Mouse (Mus musculus): Measurements from ENCODE around the gene Exoc6.

The Exoc6 gene

DNA sequence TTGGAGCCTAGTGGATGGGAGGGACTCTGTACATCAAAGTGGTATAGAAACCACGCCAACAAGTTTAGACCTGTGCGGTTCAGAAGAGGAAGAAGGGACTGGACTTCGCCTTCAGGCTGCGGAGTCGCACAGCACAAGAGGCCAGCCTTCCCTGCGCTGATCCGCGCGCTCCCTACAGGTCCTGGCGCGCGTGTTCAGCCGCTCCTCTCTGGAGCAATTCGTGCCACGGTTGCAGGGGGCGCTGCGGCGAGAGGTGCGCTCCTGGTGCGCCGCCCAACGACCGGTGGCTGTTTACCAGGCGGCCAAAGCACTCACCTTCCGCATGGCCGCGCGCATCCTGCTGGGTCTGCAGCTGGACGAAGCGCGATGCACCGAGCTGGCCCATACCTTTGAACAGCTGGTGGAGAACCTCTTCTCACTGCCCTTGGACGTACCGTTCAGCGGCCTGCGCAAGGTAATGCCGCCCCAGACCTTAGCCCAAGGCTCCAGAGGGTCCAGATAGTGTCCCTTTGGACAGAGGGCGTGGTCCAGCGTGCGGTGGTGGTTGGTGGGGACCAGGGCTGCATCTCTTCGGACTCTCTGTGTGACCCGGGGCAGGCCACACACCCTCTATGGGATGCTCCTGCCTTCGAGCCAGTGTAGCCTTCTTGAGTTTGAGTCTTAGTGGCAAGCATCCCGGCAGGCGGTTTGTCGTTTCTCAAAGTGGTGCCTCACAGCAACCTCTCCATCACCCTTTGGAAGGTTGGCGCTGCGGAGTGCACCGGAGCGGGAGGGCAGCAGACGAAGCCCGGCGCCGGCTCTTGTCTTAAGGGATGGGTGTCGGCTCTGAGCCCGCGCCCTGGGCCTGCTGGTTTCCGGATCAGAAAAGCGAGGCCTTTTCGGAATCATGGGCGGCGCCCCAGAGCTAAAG is 137.0 kb downstream of the Exoc6 start:
- peak; percentile 92 for DNase-seq (ENCODE audit: low read depth, low spot score)

DNA sequence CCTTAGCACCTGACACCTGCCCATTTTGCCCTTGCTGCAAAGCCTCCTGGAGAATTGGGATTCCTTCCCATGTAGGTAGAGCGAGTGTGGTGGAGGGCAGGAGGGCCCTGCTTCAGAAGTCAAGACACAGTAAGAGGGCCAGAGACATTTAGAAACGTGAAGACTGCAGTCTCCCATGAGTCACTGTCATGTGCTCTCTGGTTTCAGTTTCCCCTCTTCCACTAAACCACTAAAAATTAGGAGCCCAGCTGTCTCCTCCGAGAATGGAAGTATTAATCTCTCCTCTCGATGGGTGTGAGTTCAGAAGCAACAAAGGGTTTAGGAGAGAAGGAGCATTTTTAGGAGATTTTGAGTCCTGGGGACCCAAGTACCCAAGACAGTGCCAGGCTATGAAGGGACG is 139.3 kb downstream of the Exoc6 start:
- DNase-seq (ENCODE audit: low read depth, low spot score): no peak

DNA sequence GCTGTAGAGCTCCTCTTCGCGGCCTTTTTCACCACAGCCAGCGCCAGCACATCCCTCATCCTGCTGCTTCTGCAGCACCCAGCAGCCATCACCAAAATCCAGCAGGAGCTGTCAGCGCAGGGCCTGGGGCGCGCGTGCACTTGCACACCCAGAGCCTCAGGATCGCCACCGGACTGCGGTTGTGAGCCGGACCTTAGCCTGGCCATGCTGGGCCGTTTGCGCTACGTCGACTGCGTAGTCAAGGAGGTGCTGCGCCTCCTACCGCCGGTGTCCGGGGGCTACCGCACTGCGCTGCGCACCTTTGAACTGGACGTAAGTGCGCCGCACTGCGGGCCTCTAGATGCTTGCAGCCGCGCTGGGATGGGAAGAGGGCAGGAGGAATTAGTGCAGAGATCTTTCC is 140.5 kb downstream of the Exoc6 start:
- DNase-seq (ENCODE audit: low read depth, low spot score): peak; percentile 85

DNA sequence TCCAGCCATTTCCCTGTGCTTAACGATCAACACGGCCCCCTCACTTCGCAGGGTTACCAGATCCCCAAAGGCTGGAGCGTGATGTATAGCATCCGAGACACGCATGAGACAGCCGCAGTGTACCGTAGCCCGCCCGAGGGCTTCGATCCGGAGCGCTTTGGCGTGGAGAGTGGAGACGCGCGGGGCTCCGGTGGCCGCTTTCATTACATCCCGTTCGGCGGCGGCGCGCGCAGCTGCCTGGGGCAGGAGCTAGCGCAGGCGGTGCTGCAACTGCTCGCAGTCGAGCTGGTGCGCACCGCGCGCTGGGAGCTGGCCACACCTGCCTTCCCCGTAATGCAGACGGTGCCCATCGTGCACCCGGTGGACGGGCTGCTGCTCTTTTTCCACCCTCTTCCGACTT is 142.7 kb downstream of the Exoc6 start:
- peak; percentile 69 for DNase-seq (ENCODE audit: low read depth, low spot score)

DNA sequence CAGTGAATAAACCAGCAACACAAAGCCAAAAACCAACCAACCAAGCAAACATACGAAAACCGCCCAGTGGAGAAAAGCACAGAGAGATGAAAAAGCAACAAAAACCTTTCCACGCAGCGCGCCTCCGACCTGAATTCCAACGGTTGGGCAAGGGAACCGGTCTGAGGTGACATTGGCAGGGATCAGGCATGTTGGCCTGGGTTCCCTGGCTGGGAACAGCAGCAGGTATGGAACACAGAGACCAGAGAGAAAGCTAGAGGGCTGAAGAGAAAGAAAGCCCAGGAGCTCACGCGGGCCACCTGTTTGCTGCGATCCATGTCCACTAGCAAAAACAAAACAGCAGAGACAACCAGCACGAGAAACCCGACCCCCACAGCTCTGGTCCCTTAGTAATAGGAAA is 144.9 kb downstream of the Exoc6 start:
- no peak for DNase-seq (ENCODE audit: low read depth, low spot score)

DNA sequence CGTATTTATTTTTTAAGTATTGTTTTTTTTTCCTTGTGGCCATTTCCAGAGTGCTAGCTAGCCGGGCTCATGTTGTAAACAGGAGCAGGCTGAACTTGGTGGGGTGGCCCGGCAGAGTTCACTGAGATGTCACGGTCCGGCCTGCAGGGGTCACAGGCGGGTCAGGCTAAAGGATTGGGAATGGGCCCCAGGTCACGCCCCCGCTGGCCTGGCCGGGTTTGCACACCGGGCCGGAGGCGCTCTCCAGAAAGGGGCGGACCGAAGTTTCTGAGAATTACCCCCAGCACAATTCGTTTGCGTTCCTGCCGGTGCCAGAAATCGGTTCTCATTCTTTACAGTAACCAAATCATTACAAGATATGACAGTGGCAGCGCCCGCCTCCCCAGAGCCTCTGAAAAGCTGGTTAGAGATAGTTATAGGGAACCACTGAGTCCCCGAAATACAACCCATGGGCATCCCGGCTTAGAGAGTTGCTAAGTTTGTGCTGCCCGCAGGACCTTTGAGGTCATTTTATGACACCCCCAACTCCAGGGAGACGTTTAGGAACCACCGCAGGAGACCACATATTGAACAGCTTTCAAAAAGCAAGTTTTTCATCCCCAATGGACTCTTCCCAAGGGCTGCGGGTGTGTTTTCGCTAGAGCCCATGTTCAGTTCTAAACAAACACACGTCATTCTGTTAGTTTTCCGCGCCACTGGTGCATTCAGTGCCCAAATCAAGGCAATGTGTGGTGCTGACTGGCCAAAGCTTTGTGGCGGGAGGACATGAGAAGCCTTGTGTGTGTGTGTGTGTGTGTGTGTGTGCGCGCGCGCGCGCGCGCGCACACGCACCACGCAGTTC is 145.8 kb downstream of the Exoc6 start:
- peak; percentile 80 for DNase-seq (ENCODE audit: low read depth, low spot score)

DNA sequence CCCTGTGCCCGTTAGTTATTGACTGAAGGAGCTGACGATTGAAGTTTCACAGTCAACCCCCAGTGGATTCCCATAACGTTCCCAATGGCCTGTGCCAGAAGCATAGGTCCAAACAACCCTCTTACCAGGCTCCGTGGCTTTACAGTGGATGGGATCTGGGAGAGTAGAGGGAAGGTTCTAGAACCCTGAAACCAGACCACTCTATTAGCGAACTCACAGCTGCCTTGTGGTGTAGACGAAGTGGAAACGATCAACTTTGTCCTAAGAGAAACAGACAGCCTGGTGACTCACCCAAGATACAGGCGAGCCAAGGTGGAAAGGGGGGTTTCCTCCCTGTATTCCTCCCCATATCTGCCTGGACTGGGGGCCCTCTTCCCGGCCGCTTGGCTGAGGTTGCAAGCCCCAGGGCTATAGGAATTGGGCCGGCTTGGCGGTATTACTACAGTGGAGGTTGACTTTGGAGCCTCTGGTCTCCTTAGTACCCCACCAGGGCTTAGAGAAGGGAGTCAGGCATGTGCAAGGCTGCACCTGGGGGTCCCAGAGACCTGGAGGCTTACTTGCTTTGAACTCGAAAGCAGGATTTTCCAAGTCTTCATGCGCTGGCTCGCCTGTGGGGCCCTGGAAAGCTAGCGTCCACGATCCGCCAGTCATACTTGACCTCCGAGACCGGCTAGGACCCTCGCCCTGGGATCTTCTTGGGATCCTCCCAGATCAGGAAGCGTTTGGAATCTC is 146.6 kb downstream of the Exoc6 start:
- peak; percentile 15 for DNase-seq (ENCODE audit: low read depth, low spot score)

DNA sequence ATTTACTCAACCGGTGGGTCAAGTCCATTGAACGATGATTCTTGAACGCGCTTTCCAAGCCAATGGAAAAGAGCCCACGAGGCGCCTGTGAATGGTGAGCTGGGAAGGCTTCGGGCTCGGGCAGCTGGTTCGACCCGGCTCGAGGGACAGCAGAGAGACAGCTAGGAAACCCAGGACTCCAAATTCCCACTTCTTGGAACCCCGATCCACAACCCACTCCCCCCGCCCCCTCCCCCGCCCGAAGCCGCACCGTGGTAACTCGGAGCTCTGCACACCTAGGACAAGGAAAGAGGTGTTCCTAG is 147.1 kb downstream of the Exoc6 start:
- no peak for DNase-seq (ENCODE audit: low read depth, low spot score)

DNA sequence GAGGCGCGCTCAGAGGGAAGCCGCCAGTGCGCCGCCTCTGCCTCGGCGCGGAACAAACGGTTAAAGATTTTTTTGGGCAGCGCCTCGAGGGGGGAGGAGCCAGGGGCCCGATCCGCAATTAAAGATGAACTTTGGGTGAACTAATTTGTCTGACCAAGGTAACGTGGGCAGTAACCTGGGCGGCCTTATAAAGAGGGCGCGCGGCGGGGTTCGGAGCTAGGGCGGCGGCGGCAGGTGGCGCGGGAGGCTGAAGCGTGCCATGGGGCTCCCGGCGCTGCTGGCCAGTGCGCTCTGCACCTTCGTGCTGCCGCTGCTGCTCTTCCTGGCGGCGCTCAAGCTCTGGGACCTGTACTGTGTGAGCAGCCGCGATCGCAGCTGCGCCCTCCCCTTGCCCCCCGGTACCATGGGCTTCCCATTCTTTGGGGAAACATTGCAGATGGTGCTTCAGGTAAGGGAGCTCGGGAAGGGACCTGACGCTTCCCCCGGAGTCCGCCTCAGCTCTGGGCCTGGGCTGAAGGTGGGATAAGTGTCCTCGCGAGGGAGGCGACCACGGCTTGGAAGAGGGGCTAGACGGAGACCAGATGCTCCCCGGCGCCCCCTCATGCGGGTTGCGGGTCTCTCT is 147.5 kb downstream of the Exoc6 start, which contains the start of gene Cyp26a1:
Gene Cyp26a1 (plus strand): TSS at position 148 of the 622 bp plus-strand sequence.
- DNase-seq (ENCODE audit: low read depth, low spot score): peak; percentile 67

DNA sequence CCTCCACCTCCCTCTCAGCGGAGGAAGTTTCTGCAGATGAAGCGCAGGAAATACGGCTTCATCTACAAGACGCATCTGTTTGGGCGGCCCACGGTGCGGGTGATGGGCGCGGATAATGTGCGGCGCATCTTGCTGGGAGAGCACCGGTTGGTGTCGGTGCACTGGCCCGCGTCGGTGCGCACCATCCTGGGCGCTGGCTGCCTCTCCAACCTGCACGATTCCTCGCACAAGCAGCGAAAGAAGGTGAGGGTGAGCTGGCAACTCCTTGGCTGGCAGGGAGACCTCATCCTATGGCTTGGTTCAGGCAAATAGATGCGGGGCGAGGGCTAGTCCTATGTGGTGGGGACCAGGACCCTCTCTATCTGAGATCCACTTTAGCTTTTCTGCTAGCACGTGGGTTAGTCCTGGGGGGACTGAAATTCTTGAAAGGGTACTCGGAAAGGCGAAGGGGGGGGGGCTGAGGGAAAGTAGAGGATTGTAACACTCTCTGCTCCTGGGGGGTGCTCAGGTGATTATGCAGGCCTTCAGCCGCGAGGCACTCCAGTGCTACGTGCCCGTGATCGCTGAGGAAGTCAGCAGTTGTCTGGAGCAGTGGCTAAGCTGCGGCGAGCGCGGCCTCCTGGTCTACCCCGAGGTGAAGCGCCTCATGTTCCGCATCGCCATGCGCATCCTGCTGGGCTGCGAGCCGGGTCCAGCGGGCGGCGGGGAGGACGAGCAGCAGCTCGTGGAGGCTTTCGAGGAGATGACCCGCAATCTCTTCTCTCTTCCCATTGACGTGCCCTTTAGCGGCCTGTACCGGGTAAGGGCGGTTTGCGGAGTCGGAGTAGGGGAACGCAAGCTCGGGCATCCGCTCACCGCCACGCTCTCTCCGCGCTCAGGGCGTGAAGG is 148.3 kb downstream of the Exoc6 start:
- DNase-seq (ENCODE audit: low read depth, low spot score): peak; percentile 57

DNA sequence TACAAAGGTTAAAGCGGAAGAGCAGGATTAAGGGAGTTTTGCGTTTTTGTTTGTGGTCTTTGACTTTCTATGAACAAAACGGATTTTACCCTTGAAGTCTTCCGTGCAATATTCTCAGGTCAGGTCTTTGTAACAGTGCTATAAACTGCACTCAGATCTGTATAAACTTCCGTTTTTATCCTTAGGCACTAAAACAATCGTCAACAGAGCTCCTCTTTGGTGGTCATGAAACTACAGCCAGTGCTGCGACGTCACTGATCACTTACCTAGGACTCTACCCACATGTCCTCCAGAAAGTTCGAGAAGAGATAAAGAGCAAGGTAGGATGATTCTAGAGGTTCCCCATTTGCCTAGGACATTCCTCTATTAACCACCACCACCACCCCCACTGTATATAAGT is 149.5 kb downstream of the Exoc6 start:
- DNase-seq (ENCODE audit: low read depth, low spot score): no peak

DNA sequence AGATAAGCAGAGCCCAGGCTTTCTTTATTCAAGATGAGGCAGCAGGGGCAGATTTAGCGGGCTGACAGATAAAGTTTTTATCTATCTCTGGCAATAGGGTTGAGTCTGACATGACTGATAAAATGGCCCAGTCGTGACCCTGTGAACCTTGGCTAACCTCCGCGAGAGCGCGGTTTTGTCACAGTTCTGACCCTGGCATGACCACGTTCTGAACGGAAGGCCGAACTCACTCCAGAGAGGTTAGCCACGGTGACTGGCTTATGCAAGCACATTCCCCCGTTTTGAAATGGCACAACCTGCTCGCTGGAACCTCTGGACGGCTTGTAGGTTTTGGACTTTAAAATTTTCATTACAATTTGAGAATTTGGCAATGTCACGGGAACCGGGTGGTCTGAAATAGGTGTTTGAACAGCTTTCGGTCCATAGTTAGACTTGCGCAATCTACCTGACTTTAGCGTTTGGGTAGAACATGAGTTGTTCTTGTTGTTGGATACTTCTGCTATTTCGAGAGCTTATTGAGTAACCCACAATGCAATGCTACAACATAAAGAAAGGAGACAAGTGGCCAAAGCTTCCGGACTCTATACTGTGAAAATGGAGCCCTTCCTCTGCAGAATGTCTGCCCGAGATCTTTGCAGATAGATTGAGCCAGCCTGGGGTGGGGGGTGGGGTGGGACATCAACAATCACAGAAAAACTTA is 152.3 kb downstream of the Exoc6 start:
- no peak for DNase-seq (ENCODE audit: low read depth, low spot score)

DNA sequence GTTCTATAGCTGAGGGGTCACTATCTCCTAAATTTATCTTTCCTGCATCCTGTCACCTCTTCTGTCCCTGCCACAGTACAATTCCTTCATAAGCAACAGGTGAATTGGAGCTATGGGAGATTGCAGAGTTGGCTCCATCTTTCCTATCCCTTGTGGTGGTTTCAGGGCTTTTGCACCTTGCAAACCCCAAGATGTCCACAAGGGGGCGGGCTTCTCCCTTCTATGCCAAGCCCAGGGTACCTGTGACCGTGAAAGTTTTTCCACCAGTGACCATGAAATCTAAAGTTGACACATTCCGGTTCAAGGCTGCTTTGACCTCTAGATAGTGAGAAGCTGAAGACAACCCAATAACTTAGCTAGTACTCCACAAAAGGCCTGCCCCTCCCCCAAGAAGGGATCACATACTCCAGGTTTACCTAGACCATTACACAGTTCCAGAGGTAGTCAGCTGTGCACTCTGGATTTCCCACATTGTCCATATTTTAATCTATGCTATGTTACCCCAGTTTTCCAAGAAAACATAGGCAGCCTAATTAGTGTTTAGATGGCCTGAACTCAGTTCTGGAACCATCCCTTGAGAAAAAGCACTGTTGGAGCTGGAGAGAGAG is 153.8 kb downstream of the Exoc6 start:
- DNase-seq (ENCODE audit: low read depth, low spot score): peak; percentile 78

DNA sequence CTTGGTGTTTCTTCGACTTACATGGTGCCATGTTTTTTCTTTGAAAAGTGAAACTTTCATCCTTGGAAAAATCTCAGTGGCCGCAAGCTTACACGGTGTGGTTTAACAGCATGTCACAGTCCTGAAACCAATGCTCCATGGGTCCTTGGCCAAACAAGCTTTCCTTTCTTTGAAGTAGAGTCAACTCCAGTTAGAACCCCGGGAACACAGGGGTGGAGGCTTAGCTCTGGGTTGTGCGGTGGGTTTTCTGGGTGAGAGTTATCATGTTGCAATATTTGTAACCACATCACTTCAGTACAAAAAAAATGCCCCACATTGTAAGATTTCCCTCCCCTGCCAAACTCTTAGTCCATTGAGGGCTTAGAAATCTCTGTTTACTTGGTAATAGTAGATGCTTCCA is 155.5 kb downstream of the Exoc6 start:
- DNase-seq (ENCODE audit: low read depth, low spot score): no peak

DNA sequence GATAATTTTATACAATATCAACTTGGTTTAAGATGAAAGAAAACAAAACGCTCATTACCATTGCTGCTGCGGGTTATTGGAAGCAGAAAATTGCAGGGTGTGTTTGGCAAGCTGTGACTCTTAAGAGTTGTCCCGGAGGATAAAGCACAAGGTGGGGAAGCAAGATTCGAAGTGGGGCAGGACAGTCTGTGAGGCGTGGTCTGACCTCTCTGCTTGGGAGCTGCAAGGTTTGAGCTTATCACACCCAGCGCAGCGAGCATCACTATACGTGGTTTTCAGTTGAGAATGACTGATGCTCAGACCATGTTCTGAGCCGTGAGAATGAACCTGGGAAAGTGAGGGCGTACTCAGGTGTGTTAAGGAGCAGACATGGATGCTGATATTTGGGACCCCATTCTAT is 164.5 kb downstream of the Exoc6 start:
- DNase-seq (ENCODE audit: low read depth, low spot score): no peak

DNA sequence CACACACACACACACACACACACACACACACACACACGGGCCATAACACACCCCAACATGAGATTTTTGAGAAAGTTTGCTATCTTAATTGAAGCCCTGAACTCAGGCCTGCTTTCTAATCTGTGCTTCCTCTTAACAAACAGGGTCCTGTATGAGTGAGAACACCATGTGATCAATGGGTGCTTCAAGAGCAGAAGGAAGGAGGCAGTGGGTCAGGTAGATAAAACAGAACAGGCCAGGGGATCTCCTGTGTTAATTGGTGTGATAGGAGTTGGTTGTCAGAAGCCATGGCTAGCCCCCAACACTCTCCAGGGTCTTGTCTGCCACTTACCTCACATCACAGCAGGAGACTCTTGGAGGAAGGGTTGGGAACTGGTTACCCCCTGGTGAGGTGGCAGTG is 165.8 kb downstream of the Exoc6 start:
- peak; percentile 21 for DNase-seq (ENCODE audit: low read depth, low spot score)

DNA sequence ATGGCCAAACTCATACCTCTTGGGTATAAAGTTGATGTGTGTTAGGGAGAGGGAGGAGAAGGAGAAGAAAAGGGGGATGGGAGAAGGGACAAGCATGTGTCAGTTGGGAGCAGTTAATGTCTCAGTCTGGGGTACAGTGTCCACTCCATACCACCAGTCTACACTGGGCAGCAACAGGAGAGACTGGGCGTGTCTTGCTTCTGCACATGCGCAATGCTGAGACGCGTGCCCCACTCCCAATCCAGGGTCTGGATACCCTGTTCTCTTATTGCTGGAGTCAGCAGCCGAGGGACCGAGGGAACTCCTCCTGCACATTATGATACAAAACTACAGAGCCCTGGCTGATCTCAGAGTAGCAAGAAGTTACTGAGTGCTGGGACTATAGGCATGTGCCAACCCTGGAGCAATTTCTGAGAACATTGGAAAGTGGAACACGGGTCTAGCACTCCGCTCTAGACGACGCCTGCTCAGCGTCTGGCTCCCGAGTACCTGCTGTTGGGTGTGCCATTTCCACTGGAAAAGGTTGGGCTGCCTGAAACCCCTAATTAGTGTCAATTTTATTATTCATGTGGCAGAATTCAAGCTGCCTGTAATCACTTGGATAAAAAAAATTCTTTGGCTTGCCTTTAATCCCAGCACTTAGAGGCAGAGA is 166.4 kb downstream of the Exoc6 start:
- DNase-seq (ENCODE audit: low read depth, low spot score): no peak

DNA sequence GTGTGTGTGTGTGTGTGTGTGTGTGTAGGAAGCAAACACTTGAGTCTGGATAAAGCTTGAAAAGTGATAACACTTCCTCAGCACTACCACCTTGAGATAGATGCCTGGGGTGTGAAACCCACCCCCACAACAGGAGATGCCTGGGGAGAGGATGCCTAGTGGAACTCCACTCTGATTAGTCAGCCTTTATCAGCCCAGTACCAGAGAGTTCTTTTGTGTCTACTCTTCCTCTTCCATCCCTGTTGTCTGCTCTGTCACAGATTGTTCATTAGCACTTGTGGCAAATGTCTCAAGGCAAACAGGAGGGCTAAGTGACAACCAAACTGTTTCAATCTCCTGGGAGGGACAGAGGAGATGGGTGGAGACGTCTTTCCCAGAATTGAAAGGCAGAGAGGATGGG is 168.9 kb downstream of the Exoc6 start:
- peak; percentile 7 for DNase-seq (ENCODE audit: low read depth, low spot score)

DNA sequence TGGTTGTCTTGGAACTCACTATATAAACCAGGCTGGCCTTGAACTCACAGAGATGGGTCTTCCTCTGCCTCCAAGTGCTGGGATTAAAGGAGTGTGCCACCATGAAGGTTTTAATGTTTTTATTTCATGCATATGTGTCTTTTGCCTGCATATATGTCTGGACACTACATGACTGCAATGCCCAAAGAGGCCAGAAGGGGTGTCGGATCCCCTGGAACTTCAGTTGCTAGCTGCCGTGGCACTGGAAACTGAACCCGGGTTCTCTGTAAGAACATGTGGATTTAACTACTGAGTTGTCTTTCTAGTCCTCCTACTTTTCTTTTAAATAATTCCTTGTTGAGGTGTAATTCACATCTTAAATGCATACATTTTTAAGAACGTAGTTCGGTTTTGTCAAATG is 174.4 kb downstream of the Exoc6 start:
- DNase-seq (ENCODE audit: low read depth, low spot score): peak; percentile 38

Measured in ZHBTc4 (cell line).